Mouse (Mus musculus) ovary, postnatal 14 days (tissue): ENCODE data around the gene Col4a4.
A peak's percentile ranks its signal among the peaks of the same experiment; 100 is the strongest.

Experiments
- DNase-seq: peaks from one replicate; pipeline ENCODE4 v3.0.0; 2022; ENCODE audit warnings: low spot score

Col4a4 gene

GRCm38 (mm10) chr1:82577915-82578314, 8.7 kb downstream of the Col4a4 start:
- DNase-seq, result peak; percentile 45

- no peak for DNase-seq
Measured at GRCm38 (mm10) chr1:82577339-82577738, 9.3 kb downstream of the Col4a4 start.

GRCm38 (mm10) chr1:82576182-82576581, 10.5 kb downstream of the Col4a4 start:
- no peak for DNase-seq

- DNase-seq, result no peak
Measured at GRCm38 (mm10) chr1:82575681-82576080, 11.0 kb downstream of the Col4a4 start.

GRCm38 (mm10) chr1:82571758-82572157, 14.9 kb downstream of the Col4a4 start:
- DNase-seq, result no peak

- DNase-seq, result no peak
Measured at GRCm38 (mm10) chr1:82569405-82569804, 17.2 kb downstream of the Col4a4 start.

- no peak for DNase-seq
Measured at GRCm38 (mm10) chr1:82560223-82560622, 26.4 kb downstream of the Col4a4 start.

- DNase-seq, result no peak
Measured at GRCm38 (mm10) chr1:82554889-82555288, 31.8 kb downstream of the Col4a4 start.

GRCm38 (mm10) chr1:82554443-82554850, 32.2 kb downstream of the Col4a4 start:
- peak; percentile 10 for DNase-seq

GRCm38 (mm10) chr1:82545199-82545960, 41.3 kb downstream of the Col4a4 start:
- no peak for DNase-seq

- DNase-seq, result no peak
Measured at GRCm38 (mm10) chr1:82544419-82545185, 42.0 kb downstream of the Col4a4 start.

GRCm38 (mm10) chr1:82543934-82544333, 42.7 kb downstream of the Col4a4 start:
- no peak for DNase-seq

GRCm38 (mm10) chr1:82540056-82540455, 46.6 kb downstream of the Col4a4 start:
- no peak for DNase-seq

- no peak for DNase-seq
Measured at GRCm38 (mm10) chr1:82537848-82538247, 48.8 kb downstream of the Col4a4 start.

GRCm38 (mm10) chr1:82536515-82537174, 50.0 kb downstream of the Col4a4 start:
- no peak for DNase-seq

- DNase-seq, result no peak
Measured at GRCm38 (mm10) chr1:82527931-82528330, 58.7 kb downstream of the Col4a4 start.

- no peak for DNase-seq
Measured at GRCm38 (mm10) chr1:82491954-82492353, 94.7 kb downstream of the Col4a4 start.

- no peak for DNase-seq
Measured at GRCm38 (mm10) chr1:82486371-82486770, 100.3 kb downstream of the Col4a4 start.

GRCm38 (mm10) chr1:82482371-82482770, 104.3 kb downstream of the Col4a4 start:
- no peak for DNase-seq

GRCm38 (mm10) chr1:82479696-82480487, 106.8 kb downstream of the Col4a4 start:
- no peak for DNase-seq

GRCm38 (mm10) chr1:82476746-82477145, 109.9 kb downstream of the Col4a4 start:
- no peak for DNase-seq

- DNase-seq, result peak; percentile 39
Measured at GRCm38 (mm10) chr1:82476256-82476655, 110.4 kb downstream of the Col4a4 start.
